Mouse (Mus musculus): ENCODE results near the gene Slc6a15. TPM values are rescaled to one million over a fixed set of nuclear protein-coding genes. Genes with fewer than 3 reads are reported as not detected.

Gene Slc6a15
- polyA plus RNA-seq, 1 experiment from 2014 or later, result 2.2 TPM

GRCm38 (mm10) chr10:103368296-103369080, 905 bp downstream of the Slc6a15 start:
- no peak for TF ChIP-seq CTCF (IDR thresholded peaks at IDR 0.05; ENCODE audit: low read depth)
- Histone ChIP-seq H3K27ac (ENCODE audit: low read depth, low read length) (no peak overlapping the region), H3K4me1 (replicated peaks; ENCODE audit: control insufficient read depth, insufficient read depth, low read length) (peaks cover 6% of the 10 kb centered on the region; the same call in 1 of the 2 replicates)

GRCm38 (mm10) chr10:103369081-103369420, 1.5 kb downstream of the Slc6a15 start:
- Histone ChIP-seq H3K36me3 (ENCODE audit: control insufficient read depth, insufficient read depth) (no peaks in the 10 kb centered on the region), H3K4me1 (replicated peaks; ENCODE audit: control insufficient read depth, insufficient read depth, low read length) (peaks cover 6% of the 10 kb centered on the region; the same call in 1 of the 2 replicates), H3K9me3 (ENCODE audit: control insufficient read depth) (no peaks in the 10 kb centered on the region), H3K27me3 (replicated peaks; ENCODE audit: control insufficient read depth, insufficient read depth, low read length) (peaks cover 18% of the 10 kb centered on the region; the same call in 1 of the 2 replicates), H3K4me2 (replicated peaks; ENCODE audit: low read depth) (peak overlapping the region; percentile 82), H3K4me3 (ENCODE audit: low read depth, low read length) (peak overlapping the region; percentile 45), H3K9ac (ENCODE audit: low read depth, low read length) (no peak overlapping the region; the same call in 1 of the 2 replicates), H3K27ac (ENCODE audit: low read depth, low read length) (no peak overlapping the region)
- peak; percentile 90 for ATAC-seq
- WGBS, result 0% methylated on average over 8 of the region's 8 CpGs
- peak; percentile 35 for TF ChIP-seq CTCF (IDR thresholded peaks at IDR 0.05; ENCODE audit: low read depth)

More at GRCm38 (mm10) chr10:103368296-103369080, 905 bp downstream of the Slc6a15 start:
- no peaks in the 10 kb centered on the region for H3K9me3 ChIP-seq (ENCODE audit: control insufficient read depth)
- peak overlapping the region; percentile 45 for H3K4me3 ChIP-seq (ENCODE audit: low read depth, low read length)
- no peak overlapping the region; the same call in 1 of the 2 replicates for H3K9ac ChIP-seq (ENCODE audit: low read depth, low read length)
- ATAC-seq, result peak; percentile 37; the same call in 1 of the 2 replicates
- H3K4me2 ChIP-seq (replicated peaks; ENCODE audit: low read depth), result peak overlapping the region; percentile 82
- H3K36me3 ChIP-seq (ENCODE audit: control insufficient read depth, insufficient read depth), result no peaks in the 10 kb centered on the region
- under 1% methylated on average over 37 of the region's 37 CpGs for WGBS
- H3K27me3 ChIP-seq (replicated peaks; ENCODE audit: control insufficient read depth, insufficient read depth, low read length), result peaks cover 18% of the 10 kb centered on the region; the same call in 1 of the 2 replicates

GRCm38 (mm10) chr10:103402171-103402570, 34.6 kb downstream of the Slc6a15 start:
- no peak overlapping the region for H3K9ac ChIP-seq (ENCODE audit: low read depth, low read length)
- H3K27me3 ChIP-seq (replicated peaks; ENCODE audit: control insufficient read depth, insufficient read depth, low read length), result no peaks in the 10 kb centered on the region
- H3K4me2 ChIP-seq (replicated peaks; ENCODE audit: low read depth), result no peak overlapping the region
- no peaks in the 10 kb centered on the region for H3K36me3 ChIP-seq (ENCODE audit: control insufficient read depth, insufficient read depth)
- H3K27ac ChIP-seq (ENCODE audit: low read depth, low read length), result no peak overlapping the region
- no peaks in the 10 kb centered on the region for H3K9me3 ChIP-seq (ENCODE audit: control insufficient read depth)
- TF ChIP-seq CTCF (IDR thresholded peaks at IDR 0.05; ENCODE audit: low read depth), result peak; percentile 78
- no peaks in the 10 kb centered on the region for H3K4me1 ChIP-seq (replicated peaks; ENCODE audit: control insufficient read depth, insufficient read depth, low read length)
- ATAC-seq, result no peak
- H3K4me3 ChIP-seq (ENCODE audit: low read depth, low read length), result no peak overlapping the region
- 17% methylated on average over 4 of the region's 4 CpGs for WGBS

GRCm38 (mm10) chr10:103427717-103428116, 60.1 kb downstream of the Slc6a15 start:
- Histone ChIP-seq H3K4me1 (replicated peaks; ENCODE audit: control insufficient read depth, insufficient read depth, low read length) (no peaks in the 10 kb centered on the region), H3K27me3 (replicated peaks; ENCODE audit: control insufficient read depth, insufficient read depth, low read length) (no peaks in the 10 kb centered on the region), H3K9ac (ENCODE audit: low read depth, low read length) (no peak overlapping the region), H3K27ac (ENCODE audit: low read depth, low read length) (no peak overlapping the region), H3K4me3 (ENCODE audit: low read depth, low read length) (no peak overlapping the region), H3K4me2 (replicated peaks; ENCODE audit: low read depth) (no peak overlapping the region), H3K9me3 (ENCODE audit: control insufficient read depth) (no peaks in the 10 kb centered on the region), H3K36me3 (ENCODE audit: control insufficient read depth, insufficient read depth) (no peaks in the 10 kb centered on the region)
- no peak for ATAC-seq
- WGBS, result 68% methylated on average over 1 of the region's 1 CpGs
- TF ChIP-seq CTCF (IDR thresholded peaks at IDR 0.05; ENCODE audit: low read depth), result peak; percentile 24

- no peaks in the 10 kb centered on the region for H3K27me3 ChIP-seq (replicated peaks; ENCODE audit: control insufficient read depth, insufficient read depth, low read length)
- no peak overlapping the region for H3K9ac ChIP-seq (ENCODE audit: low read depth, low read length)
- H3K4me1 ChIP-seq (replicated peaks; ENCODE audit: control insufficient read depth, insufficient read depth, low read length), result no peaks in the 10 kb centered on the region
- TF ChIP-seq CTCF (IDR thresholded peaks at IDR 0.05; ENCODE audit: low read depth), result no peak
- no peak for ATAC-seq
- no peak overlapping the region for H3K4me3 ChIP-seq (ENCODE audit: low read depth, low read length)
- H3K36me3 ChIP-seq (ENCODE audit: control insufficient read depth, insufficient read depth), result no peaks in the 10 kb centered on the region
- no peak overlapping the region for H3K4me2 ChIP-seq (replicated peaks; ENCODE audit: low read depth)
- no peaks in the 10 kb centered on the region for H3K9me3 ChIP-seq (ENCODE audit: control insufficient read depth)
- H3K27ac ChIP-seq (ENCODE audit: low read depth, low read length), result no peak overlapping the region
- WGBS, result 83% methylated on average over 2 of the region's 2 CpGs
Measured at GRCm38 (mm10) chr10:103442588-103442987, 75.0 kb downstream of the Slc6a15 start.

GRCm38 (mm10) chr10:103443070-103443469, 75.5 kb downstream of the Slc6a15 start:
- Histone ChIP-seq H3K9me3 (ENCODE audit: control insufficient read depth) (no peaks in the 10 kb centered on the region), H3K27me3 (replicated peaks; ENCODE audit: control insufficient read depth, insufficient read depth, low read length) (no peaks in the 10 kb centered on the region), H3K9ac (ENCODE audit: low read depth, low read length) (no peak overlapping the region), H3K4me1 (replicated peaks; ENCODE audit: control insufficient read depth, insufficient read depth, low read length) (no peaks in the 10 kb centered on the region), H3K27ac (ENCODE audit: low read depth, low read length) (no peak overlapping the region), H3K36me3 (ENCODE audit: control insufficient read depth, insufficient read depth) (no peaks in the 10 kb centered on the region), H3K4me2 (replicated peaks; ENCODE audit: low read depth) (no peak overlapping the region), H3K4me3 (ENCODE audit: low read depth, low read length) (no peak overlapping the region)
- ATAC-seq, result no peak
- 41% methylated on average over 3 of the region's 3 CpGs for WGBS
- TF ChIP-seq CTCF (IDR thresholded peaks at IDR 0.05; ENCODE audit: low read depth), result peak; percentile 80

Measured in intestine, postnatal 0 days (tissue).